Mouse (Mus musculus): Measurements from ENCODE around the gene Arhgap8. TPM values are rescaled to one million over a fixed set of nuclear protein-coding genes. Genes with fewer than 3 reads are reported as not detected.
"Not testable (repeated sequence)": the region's sequence is repeated elsewhere in the genome, so short reads cannot be mapped to it uniquely, and the experiment has no call there.

Arhgap8 gene
- polyA plus RNA-seq, 1 experiment from 2014 or later, result 5.2 TPM

- peak overlapping the region; percentile 44 for H3K4me2 ChIP-seq (ENCODE audit: low read depth, severe bottlenecking)
- H3K4me1 ChIP-seq (ENCODE audit: control insufficient read depth, insufficient read depth, low read length), result no peaks in the 10 kb centered on the region
- H3K36me3 ChIP-seq (ENCODE audit: control insufficient read depth, insufficient read depth, low read length), result no peaks in the 10 kb centered on the region
- H3K27ac ChIP-seq (replicated peaks; ENCODE audit: low read depth, low read length), result no peak overlapping the region
- ATAC-seq (ENCODE audit: insufficient number of reproducible peaks, low FRiP score, low TSS enrichment, low read depth) (no peak), DNase-seq (ENCODE audit: low spot score) (peak; percentile 44)
- no peaks in the 10 kb centered on the region for H3K9me3 ChIP-seq (ENCODE audit: control insufficient read depth, low read length)
- H3K27me3 ChIP-seq (ENCODE audit: control insufficient read depth, insufficient read depth, low read length), result 0 out of 2 replicates have a peak, but pooled peaks cover 4% of the 10 kb centered on the region
- peak overlapping the region; percentile 11; the same call in 1 of the 2 replicates for H3K4me3 ChIP-seq (ENCODE audit: low read depth, low read length)
- H3K9ac ChIP-seq (ENCODE audit: low read length), result no peak overlapping the region
- under 1% methylated on average over 22 of the region's 22 CpGs for WGBS
Measured at GRCm38 (mm10) chr15:84756426-84756825, 36.6 kb downstream of the Arhgap8 start.

GRCm38 (mm10) chr15:84758493-84758892 is 38.6 kb downstream of the Arhgap8 start:
- H3K4me2 ChIP-seq (ENCODE audit: low read depth, severe bottlenecking), result no peak overlapping the region
- no peaks in the 10 kb centered on the region for H3K9me3 ChIP-seq (ENCODE audit: control insufficient read depth, low read length)
- 0 out of 2 replicates have a peak, but pooled peaks cover 4% of the 10 kb centered on the region for H3K4me1 ChIP-seq (ENCODE audit: control insufficient read depth, insufficient read depth, low read length)
- H3K9ac ChIP-seq (ENCODE audit: low read length), result no peak overlapping the region
- no peaks in the 10 kb centered on the region for H3K36me3 ChIP-seq (ENCODE audit: control insufficient read depth, insufficient read depth, low read length)
- WGBS, result 34% methylated on average over 4 of the region's 4 CpGs
- 0 out of 2 replicates have a peak, but pooled peaks cover 4% of the 10 kb centered on the region for H3K27me3 ChIP-seq (ENCODE audit: control insufficient read depth, insufficient read depth, low read length)
- no peak overlapping the region for H3K27ac ChIP-seq (replicated peaks; ENCODE audit: low read depth, low read length)
- DNase-seq (ENCODE audit: low spot score), result peak; percentile 75
- ATAC-seq (ENCODE audit: insufficient number of reproducible peaks, low FRiP score, low TSS enrichment, low read depth), result no peak
- H3K4me3 ChIP-seq (ENCODE audit: low read depth, low read length), result no peak overlapping the region

GRCm38 (mm10) chr15:84762712-84763422 is 43.0 kb downstream of the Arhgap8 start:
- Histone ChIP-seq H3K27ac (replicated peaks; ENCODE audit: low read depth, low read length) (no peak overlapping the region), H3K9ac (ENCODE audit: low read length) (no peak overlapping the region), H3K27me3 (ENCODE audit: control insufficient read depth, insufficient read depth, low read length) (no peaks in the 10 kb centered on the region), H3K4me2 (ENCODE audit: low read depth, severe bottlenecking) (no peak overlapping the region), H3K9me3 (ENCODE audit: control insufficient read depth, low read length) (no peaks in the 10 kb centered on the region), H3K36me3 (ENCODE audit: control insufficient read depth, insufficient read depth, low read length) (no peaks in the 10 kb centered on the region), H3K4me3 (ENCODE audit: low read depth, low read length) (no peak overlapping the region), H3K4me1 (ENCODE audit: control insufficient read depth, insufficient read depth, low read length) (0 out of 2 replicates have a peak, but pooled peaks cover 4% of the 10 kb centered on the region)
- 79% methylated on average over 8 of the region's 8 CpGs for WGBS
- no peak for ATAC-seq (ENCODE audit: insufficient number of reproducible peaks, low FRiP score, low TSS enrichment, low read depth)
- no peak for DNase-seq (ENCODE audit: low spot score)

- Histone ChIP-seq H3K27me3 (ENCODE audit: control insufficient read depth, insufficient read depth, low read length) (no peaks in the 10 kb centered on the region), H3K4me1 (ENCODE audit: control insufficient read depth, insufficient read depth, low read length) (0 out of 2 replicates have a peak, but pooled peaks cover 4% of the 10 kb centered on the region), H3K36me3 (ENCODE audit: control insufficient read depth, insufficient read depth, low read length) (no peaks in the 10 kb centered on the region), H3K4me3 (ENCODE audit: low read depth, low read length) (no peak overlapping the region), H3K9ac (ENCODE audit: low read length) (no peak overlapping the region), H3K27ac (replicated peaks; ENCODE audit: low read depth, low read length) (no peak overlapping the region), H3K9me3 (ENCODE audit: control insufficient read depth, low read length) (no peaks in the 10 kb centered on the region), H3K4me2 (ENCODE audit: low read depth, severe bottlenecking) (no peak overlapping the region)
- ATAC-seq (ENCODE audit: insufficient number of reproducible peaks, low FRiP score, low TSS enrichment, low read depth) (no peak), DNase-seq (ENCODE audit: low spot score) (no peak)
- 46% methylated on average over 7 of the region's 7 CpGs for WGBS
Measured at GRCm38 (mm10) chr15:84763423-84763812, 43.6 kb downstream of the Arhgap8 start.

- Histone ChIP-seq H3K4me1 (ENCODE audit: control insufficient read depth, insufficient read depth, low read length) (0 out of 2 replicates have a peak, but pooled peaks cover 4% of the 10 kb centered on the region), H3K4me3 (ENCODE audit: low read depth, low read length) (no peak overlapping the region), H3K9me3 (ENCODE audit: control insufficient read depth, low read length) (no peaks in the 10 kb centered on the region), H3K36me3 (ENCODE audit: control insufficient read depth, insufficient read depth, low read length) (no peaks in the 10 kb centered on the region), H3K4me2 (ENCODE audit: low read depth, severe bottlenecking) (no peak overlapping the region), H3K9ac (ENCODE audit: low read length) (no peak overlapping the region), H3K27ac (replicated peaks; ENCODE audit: low read depth, low read length) (no peak overlapping the region), H3K27me3 (ENCODE audit: control insufficient read depth, insufficient read depth, low read length) (no peaks in the 10 kb centered on the region)
- DNase-seq (ENCODE audit: low spot score) (no peak), ATAC-seq (ENCODE audit: insufficient number of reproducible peaks, low FRiP score, low TSS enrichment, low read depth) (no peak)
- 37% methylated on average over 10 of the region's 10 CpGs for WGBS
Measured at GRCm38 (mm10) chr15:84766621-84767020, 46.8 kb downstream of the Arhgap8 start.

- not testable (repeated sequence) for DNase-seq (ENCODE audit: low spot score); ATAC-seq (ENCODE audit: insufficient number of reproducible peaks, low FRiP score, low TSS enrichment, low read depth)
- whole genome bisulfite sequencing, result 86% methylated on average over 3 of the region's 4 CpGs
Measured at GRCm38 (mm10) chr15:84768531-84768930, 48.7 kb downstream of the Arhgap8 start.

GRCm38 (mm10) chr15:84769641-84770341 is 49.9 kb downstream of the Arhgap8 start:
- ATAC-seq (ENCODE audit: insufficient number of reproducible peaks, low FRiP score, low TSS enrichment, low read depth) (no peak), DNase-seq (ENCODE audit: low spot score) (no peak)
- Histone ChIP-seq H3K4me2 (ENCODE audit: low read depth, severe bottlenecking) (no peak overlapping the region), H3K4me3 (ENCODE audit: low read depth, low read length) (no peak overlapping the region), H3K4me1 (ENCODE audit: control insufficient read depth, insufficient read depth, low read length) (0 out of 2 replicates have a peak, but pooled peaks cover 2% of the 10 kb centered on the region), H3K36me3 (ENCODE audit: control insufficient read depth, insufficient read depth, low read length) (no peaks in the 10 kb centered on the region), H3K9me3 (ENCODE audit: control insufficient read depth, low read length) (no peaks in the 10 kb centered on the region), H3K27ac (replicated peaks; ENCODE audit: low read depth, low read length) (no peak overlapping the region), H3K9ac (ENCODE audit: low read length) (no peak overlapping the region), H3K27me3 (ENCODE audit: control insufficient read depth, insufficient read depth, low read length) (no peaks in the 10 kb centered on the region)
- 74% methylated on average over 11 of the region's 11 CpGs for WGBS

More at GRCm38 (mm10) chr15:84768531-84768930, 48.7 kb downstream of the Arhgap8 start:
- not testable (repeated sequence) for H3K27me3 ChIP-seq (ENCODE audit: control insufficient read depth, insufficient read depth, low read length); H3K4me2 ChIP-seq (ENCODE audit: low read depth, severe bottlenecking); H3K4me3 ChIP-seq (ENCODE audit: low read depth, low read length); H3K9me3 ChIP-seq (ENCODE audit: control insufficient read depth, low read length); H3K36me3 ChIP-seq (ENCODE audit: control insufficient read depth, insufficient read depth, low read length); H3K9ac ChIP-seq (ENCODE audit: low read length); H3K4me1 ChIP-seq (ENCODE audit: control insufficient read depth, insufficient read depth, low read length); H3K27ac ChIP-seq (replicated peaks; ENCODE audit: low read depth, low read length)

- DNase-seq (ENCODE audit: low spot score) (no peak), ATAC-seq (ENCODE audit: insufficient number of reproducible peaks, low FRiP score, low TSS enrichment, low read depth) (no peak)
- Histone ChIP-seq H3K36me3 (ENCODE audit: control insufficient read depth, insufficient read depth, low read length) (no peaks in the 10 kb centered on the region), H3K4me1 (ENCODE audit: control insufficient read depth, insufficient read depth, low read length) (0 out of 2 replicates have a peak, but pooled peaks cover 4% of the 10 kb centered on the region), H3K4me2 (ENCODE audit: low read depth, severe bottlenecking) (no peak overlapping the region), H3K9me3 (ENCODE audit: control insufficient read depth, low read length) (no peaks in the 10 kb centered on the region), H3K9ac (ENCODE audit: low read length) (no peak overlapping the region), H3K4me3 (ENCODE audit: low read depth, low read length) (no peak overlapping the region), H3K27ac (replicated peaks; ENCODE audit: low read depth, low read length) (no peak overlapping the region), H3K27me3 (ENCODE audit: control insufficient read depth, insufficient read depth, low read length) (no peaks in the 10 kb centered on the region)
- 87% methylated on average over 21 of the region's 21 CpGs for WGBS
Measured at GRCm38 (mm10) chr15:84772191-84773111, 52.6 kb downstream of the Arhgap8 start.

Data from limb, embryonic 11.5 days (tissue).